9 mouse cellular contexts compared by ENCODE assay signal in genomic region chr4:46417491-46417890, GRCm38 (mm10). TPM values are rescaled to one million over a fixed set of nuclear protein-coding genes. Genes with fewer than 3 reads are reported as not detected.
DNase-seq lines count a peak whose midpoint lies in the region; ATAC-seq and TF ChIP-seq lines count a peak whose summit lies in the region.
"Had no signal": no experiment of that assay in that cellular context is flagged by ENCODE, and none has a peak within 500 bp of the region (broad histone marks: within the 10 kb centered on the region; RNA-seq: fewer than 3 reads in every experiment).

No protein-coding gene starts in this region.

- H3K27ac ChIP-seq in hindbrain, embryonic 11.5 days (ENCODE audit: low read depth, low read length) = no peak overlapping the region
- no peak overlapping the region for H3K27ac ChIP-seq in hindbrain, embryonic 13.5 days
- H3K27ac ChIP-seq in liver, postnatal 0 days (ENCODE audit: low read depth) = no peak overlapping the region
- no peak overlapping the region for H3K27ac ChIP-seq in hindbrain, embryonic 10.5 days
- H3K27ac ChIP-seq in forebrain, embryonic 10.5 days = no peak overlapping the region

- H3K27me3 ChIP-seq in hindbrain, embryonic 11.5 days (ENCODE audit: control insufficient read depth, insufficient read depth, low read length) = no peaks in the 10 kb centered on the region
- H3K27me3 ChIP-seq in hindbrain, embryonic 13.5 days = 0 out of 2 replicates have a peak, but pooled peaks cover 3% of the 10 kb centered on the region
- peaks cover 12% of the 10 kb centered on the region; the same call in 1 of the 2 replicates for H3K27me3 ChIP-seq in E14TG2a.4 (ENCODE audit: insufficient read depth, low read length)
- H3K27me3 ChIP-seq in liver, postnatal 0 days (ENCODE audit: insufficient read depth, low read length) = no peaks in the 10 kb centered on the region
- no peaks in the 10 kb centered on the region for H3K27me3 ChIP-seq in hindbrain, embryonic 10.5 days (ENCODE audit: insufficient read depth, poor library complexity, severe bottlenecking)
- H3K27me3 ChIP-seq in forebrain, embryonic 10.5 days (ENCODE audit: poor library complexity, severe bottlenecking) = no peaks in the 10 kb centered on the region

- no peak overlapping the region for H3K9ac ChIP-seq in hindbrain, embryonic 11.5 days (ENCODE audit: low read depth, low read length)
- no peak overlapping the region for H3K9ac ChIP-seq in hindbrain, embryonic 13.5 days
- no peak overlapping the region for H3K9ac ChIP-seq in liver, postnatal 0 days (replicated peaks)

- no peak for TF ChIP-seq EP300 in liver, postnatal 0 days (IDR thresholded peaks at IDR 0.05; ENCODE audit: low read depth)

- DNase-seq in hindbrain, embryonic 11.5 days (ENCODE audit: low spot score) = peak; percentile 3
- peak; percentile 18 for DNase-seq in embryo, embryonic 11 days
- DNase-seq in liver, postnatal 0 days = peak; percentile 29
- DNase-seq in right cerebral cortex, adult 18-20 months = no peak
- DNase-seq in hindbrain, embryonic 10.5 days (ENCODE audit: low spot score) = no peak
- DNase-seq in forebrain, embryonic 10.5 days (ENCODE audit: extremely low spot score, low spot score) = no peak
- DNase-seq: gastrocnemius, postnatal 10 days had no signal

- 75% methylated on average over 3 of the region's 3 CpGs for WGBS in hindbrain, embryonic 11.5 days
- 69% methylated on average over 3 of the region's 3 CpGs for WGBS in hindbrain, embryonic 13.5 days
- 40% methylated on average over 3 of the region's 3 CpGs for WGBS in liver, postnatal 0 days (ENCODE audit: insufficient replicate concordance)
- 63% methylated on average over 3 of the region's 3 CpGs for WGBS in hindbrain, embryonic 10.5 days
- WGBS in forebrain, embryonic 10.5 days = 66% methylated on average over 3 of the region's 3 CpGs

- no peaks in the 10 kb centered on the region for H3K9me3 ChIP-seq in hindbrain, embryonic 11.5 days (ENCODE audit: control insufficient read depth, low read length)
- no peaks in the 10 kb centered on the region for H3K9me3 ChIP-seq in hindbrain, embryonic 13.5 days
- H3K9me3 ChIP-seq in E14TG2a.4 (ENCODE audit: low read length) = no peaks in the 10 kb centered on the region
- H3K9me3 ChIP-seq in liver, postnatal 0 days (ENCODE audit: low read length) = no peaks in the 10 kb centered on the region
- H3K9me3 ChIP-seq in hindbrain, embryonic 10.5 days = no peaks in the 10 kb centered on the region
- H3K9me3 ChIP-seq in forebrain, embryonic 10.5 days = no peaks in the 10 kb centered on the region

- H3K4me1 ChIP-seq in hindbrain, embryonic 11.5 days (replicated peaks; ENCODE audit: control insufficient read depth, insufficient read depth, low read length) = no peaks in the 10 kb centered on the region
- no peaks in the 10 kb centered on the region for H3K4me1 ChIP-seq in hindbrain, embryonic 13.5 days (replicated peaks)
- peaks cover 19% of the 10 kb centered on the region for H3K4me1 ChIP-seq in E14TG2a.4 (replicated peaks; ENCODE audit: low read depth, low read length)
- peaks cover 8% of the 10 kb centered on the region; the same call in 1 of the 2 replicates for H3K4me1 ChIP-seq in liver, postnatal 0 days (ENCODE audit: insufficient read depth)
- no peaks in the 10 kb centered on the region for H3K4me1 ChIP-seq in hindbrain, embryonic 10.5 days (replicated peaks)
- H3K4me1 ChIP-seq in forebrain, embryonic 10.5 days = no peaks in the 10 kb centered on the region

- no peak for ATAC-seq in hindbrain, embryonic 11.5 days (ENCODE audit: low FRiP score)
- no peak for ATAC-seq in hindbrain, embryonic 13.5 days (ENCODE audit: low FRiP score)
- ATAC-seq in liver, postnatal 0 days = peak; percentile 72; the same call in 1 of the 2 replicates

- no peak overlapping the region for H3K4me3 ChIP-seq in hindbrain, embryonic 11.5 days (ENCODE audit: low read depth, low read length)
- no peak overlapping the region for H3K4me3 ChIP-seq in hindbrain, embryonic 13.5 days
- H3K4me3 ChIP-seq in E14TG2a.4 (replicated peaks; ENCODE audit: low read length) = no peak overlapping the region
- no peak overlapping the region for H3K4me3 ChIP-seq in liver, postnatal 0 days (ENCODE audit: low read depth, low read length)
- no peak overlapping the region for H3K4me3 ChIP-seq in hindbrain, embryonic 10.5 days
- H3K4me3 ChIP-seq in forebrain, embryonic 10.5 days = no peak overlapping the region

- no peak overlapping the region for H3K4me2 ChIP-seq in hindbrain, embryonic 11.5 days (replicated peaks; ENCODE audit: low read depth, low read length)
- no peak overlapping the region for H3K4me2 ChIP-seq in hindbrain, embryonic 13.5 days
- no peak overlapping the region for H3K4me2 ChIP-seq in liver, postnatal 0 days (ENCODE audit: low read depth, low read length)

- TF ChIP-seq CTCF in E14TG2a.4 (conservative IDR thresholded peaks at IDR 0.05; ENCODE audit: low read length) = 0 out of 2 replicates have a peak, but pooled peaks have one; percentile 9
- TF ChIP-seq CTCF in liver, postnatal 0 days (IDR thresholded peaks at IDR 0.05; ENCODE audit: low read depth) = peak; percentile 73

- no peaks in the 10 kb centered on the region for H3K36me3 ChIP-seq in hindbrain, embryonic 11.5 days (ENCODE audit: control insufficient read depth, insufficient read depth, low read length)
- no peaks in the 10 kb centered on the region for H3K36me3 ChIP-seq in hindbrain, embryonic 13.5 days
- H3K36me3 ChIP-seq in E14TG2a.4 (ENCODE audit: insufficient read depth, low read length) = no peaks in the 10 kb centered on the region
- H3K36me3 ChIP-seq in liver, postnatal 0 days (replicated peaks; ENCODE audit: insufficient read depth, low read length) = no peaks in the 10 kb centered on the region
- no peaks in the 10 kb centered on the region for H3K36me3 ChIP-seq in hindbrain, embryonic 10.5 days
- H3K36me3 ChIP-seq in forebrain, embryonic 10.5 days (replicated peaks) = no peaks in the 10 kb centered on the region

RNA-seq across cellular contexts. Expression of gene Hemgn, which starts 4.2 kb away (rescaled TPM):
- polyA plus RNA-seq in hindbrain, embryonic 11.5 days (2014; fragmentation: Nextera tagmentation; extraction: Ambion mirVana) = 16.1 and 22.3 TPM in 2 replicates
- polyA plus RNA-seq in hindbrain, embryonic 13.5 days (2015; fragmentation: Nextera tagmentation; extraction: Ambion mirVana) = 0.22 and 0.62 TPM in 2 replicates
- polyA plus RNA-seq in liver, postnatal 0 days (2015; fragmentation: Nextera tagmentation; extraction: Ambion mirVana) = 117 and 135 TPM in 2 replicates
- polyA plus RNA-seq in hindbrain, embryonic 10.5 days (2016; fragmentation: Nextera tagmentation; extraction: Ambion mirVana) = 13.2 and 14.3 TPM in 2 replicates
- polyA plus RNA-seq in forebrain, embryonic 10.5 days (2016; fragmentation: Nextera tagmentation; extraction: Ambion mirVana) = 13.8 and 19.7 TPM in 2 replicates

RNA-seq across cellular contexts. Expression of gene Trmo, which starts 28.3 kb away (rescaled TPM):
- 9.9 and 10.6 TPM in 2 replicates for polyA plus RNA-seq in hindbrain, embryonic 11.5 days (2014; fragmentation: Nextera tagmentation; extraction: Ambion mirVana)
- 8.9 and 10.0 TPM in 2 replicates for polyA plus RNA-seq in hindbrain, embryonic 13.5 days (2015; fragmentation: Nextera tagmentation; extraction: Ambion mirVana)
- polyA plus RNA-seq in liver, postnatal 0 days (2015; fragmentation: Nextera tagmentation; extraction: Ambion mirVana) = 4.2 and 6.1 TPM in 2 replicates
- polyA plus RNA-seq in hindbrain, embryonic 10.5 days (2016; fragmentation: Nextera tagmentation; extraction: Ambion mirVana) = 10.4 and 11.9 TPM in 2 replicates
- 10.4 and 13.8 TPM in 2 replicates for polyA plus RNA-seq in forebrain, embryonic 10.5 days (2016; fragmentation: Nextera tagmentation; extraction: Ambion mirVana)

RNA-seq across cellular contexts. Expression of gene Anp32b, which starts 33.2 kb away (rescaled TPM):
- 271 and 285 TPM in 2 replicates for polyA plus RNA-seq in hindbrain, embryonic 11.5 days (2014; fragmentation: Nextera tagmentation; extraction: Ambion mirVana)
- 97.0 and 104 TPM in 2 replicates for polyA plus RNA-seq in hindbrain, embryonic 13.5 days (2015; fragmentation: Nextera tagmentation; extraction: Ambion mirVana)
- polyA plus RNA-seq in liver, postnatal 0 days (2015; fragmentation: Nextera tagmentation; extraction: Ambion mirVana) = 184 and 188 TPM in 2 replicates
- 250 and 377 TPM in 2 replicates for polyA plus RNA-seq in hindbrain, embryonic 10.5 days (2016; fragmentation: Nextera tagmentation; extraction: Ambion mirVana)
- polyA plus RNA-seq in forebrain, embryonic 10.5 days (2016; fragmentation: Nextera tagmentation; extraction: Ambion mirVana) = 424 and 464 TPM in 2 replicates

Comparison
In these comparisons a context has a peak if more than half of its experiments do, and no peak if none do; other contexts are left out.
1. DNase-seq: peak in hindbrain, embryonic 11.5 days (single experiment), embryo, embryonic 11 days (single experiment) and liver, postnatal 0 days (single experiment); none in right cerebral cortex, adult 18-20 months (single experiment), hindbrain, embryonic 10.5 days (single experiment) and forebrain, embryonic 10.5 days (single experiment).